Mouse (Mus musculus) neural tube, embryonic 14.5 days (tissue): ENCODE data around the gene Mapkapk2. TPM values are rescaled to one million over a fixed set of nuclear protein-coding genes. Genes with fewer than 3 reads are reported as not detected.

ENCODE experiments used
- ATAC-seq: fragments of 200-750 bp; cut with Nextera tagmentation; 2 replicates; pipeline ENCODE4 v1.8.0; 2017; ENCODE audit warnings: low read depth, mild to moderate bottlenecking, moderate TSS enrichment, moderate library complexity
- H3K27ac ChIP-seq: fragments of 300-500 bp; sonication (generic); 2 replicates; pipeline ENCODE4 v1.5.1; 2014; ENCODE audit warnings: low read depth, mild to moderate bottlenecking, control low read depth, low read length, moderate library complexity, mixed read lengths
- H3K27me3 ChIP-seq: fragments of 300-500 bp; sonication (generic); 2 replicates; pipeline ENCODE4 v1.6.1; 2014; ENCODE audit warnings: low read length; ENCODE audit not compliant: control insufficient read depth, insufficient read depth
- H3K36me3 ChIP-seq: fragments of 300-500 bp; sonication (generic); 2 replicates; pipeline ENCODE4 v1.6.1; 2014; ENCODE audit warnings: low read length, mixed read lengths; ENCODE audit not compliant: control insufficient read depth, insufficient read depth
- H3K4me1 ChIP-seq: fragments of 300-500 bp; sonication (generic); 2 replicates; pipeline ENCODE4 v1.6.1; 2014; ENCODE audit warnings: low read length; ENCODE audit not compliant: control insufficient read depth, insufficient read depth
- H3K4me2 ChIP-seq: fragments of 300-500 bp; sonication (generic); 2 replicates; pipeline ENCODE4 v1.6.1; 2014; ENCODE audit warnings: mild to moderate bottlenecking, low read depth, low read length, control low read depth
- H3K4me3 ChIP-seq: fragments of 300-500 bp; sonication (generic); 2 replicates; pipeline ENCODE4 v1.5.1; 2014; ENCODE audit warnings: low read depth, low read length, control low read depth, mixed read lengths
- H3K9ac ChIP-seq: fragments of 300-500 bp; sonication (generic); replicated peaks from 2 replicates; pipeline ENCODE4 v1.6.1; 2014; ENCODE audit warnings: low read depth, mild to moderate bottlenecking, control low read depth, low read length, mixed read lengths
- H3K9me3 ChIP-seq: fragments of 300-500 bp; sonication (generic); 2 replicates; pipeline ENCODE4 v1.6.1; 2016; ENCODE audit warnings: low read length; ENCODE audit not compliant: control insufficient read depth
- WGBS: fragments of 180-500 bp; shearing (Covaris S2); extraction: QIAGEN DNeasy Blood & Tissue Kit; methylation state at CpG from one replicate; pipeline ENCODE4 v1.1.7; 2014; 5-methylcytosine and 5-hydroxymethylcytosine counted together
- polyA plus RNA-seq: library from polyadenylated mRNA; unstranded; fragments of >200 nt; fragmentation: Nextera tagmentation; extraction: Ambion mirVana; gene quantifications from 2 replicates; pipeline ENCODE4 v1.2.1, GENCODE M21; 2014

The Mapkapk2 gene
- polyA plus RNA-seq, 1 experiment from 2014 or later = 16.1 TPM

GRCm38 (mm10) chr1:131042721-131043120 lies 54.9 kb downstream of the Mapkapk2 start:
- no peak overlapping the region for H3K27ac ChIP-seq
- no peaks in the 10 kb centered on the region for H3K27me3 ChIP-seq
- no peak overlapping the region for H3K4me3 ChIP-seq
- H3K4me1 ChIP-seq = no peaks in the 10 kb centered on the region
- WGBS = 93% methylated on average over 3 of the region's 3 CpGs
- no peaks in the 10 kb centered on the region for H3K36me3 ChIP-seq
- ATAC-seq = no peak
- no peaks in the 10 kb centered on the region for H3K9me3 ChIP-seq
- no peak overlapping the region for H3K4me2 ChIP-seq
- H3K9ac ChIP-seq = no peak overlapping the region

DNA sequence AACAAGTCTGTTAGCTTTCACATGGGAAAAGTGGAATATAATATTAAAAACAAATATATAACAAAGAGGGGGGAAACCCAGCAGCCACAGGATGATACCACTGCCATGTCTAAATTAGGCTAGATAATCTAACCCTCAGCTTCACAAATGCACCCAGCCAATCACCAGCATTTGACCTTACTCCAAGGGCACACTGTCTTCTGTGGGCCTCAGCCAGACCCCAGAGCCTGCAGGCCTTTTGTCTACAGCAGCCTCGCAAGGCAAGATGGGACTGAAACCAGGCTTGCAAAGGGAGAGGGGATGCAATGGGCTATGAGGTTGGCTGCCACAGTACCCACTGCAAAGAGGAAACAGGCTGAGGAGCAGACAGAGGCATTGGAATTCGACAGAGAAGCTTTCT lies 55.4 kb downstream of the Mapkapk2 start:
- H3K4me3 ChIP-seq = no peak overlapping the region

DNA sequence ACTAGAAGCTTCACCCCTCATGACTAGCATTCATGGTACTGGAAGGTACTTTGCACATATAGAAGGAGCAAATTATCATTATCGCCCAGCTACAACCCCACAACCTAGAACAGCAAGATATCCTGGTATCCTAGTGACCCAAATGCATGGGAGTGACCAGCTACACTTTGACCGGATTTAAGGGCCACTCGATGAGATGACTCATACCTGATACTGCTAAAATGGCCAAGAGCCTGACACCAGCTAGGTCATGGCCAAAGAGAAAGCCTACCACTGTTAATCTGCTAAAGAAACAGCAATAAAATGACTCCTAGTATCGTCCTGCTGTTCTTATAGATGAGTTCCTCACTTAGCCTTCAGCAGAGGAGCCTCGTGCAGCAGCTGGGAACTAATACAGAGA lies 58.1 kb downstream of the Mapkapk2 start:
- H3K4me1 ChIP-seq = no peaks in the 10 kb centered on the region
- H3K9ac ChIP-seq = no peak overlapping the region
- no peak overlapping the region for H3K4me3 ChIP-seq
- H3K27ac ChIP-seq = no peak overlapping the region
- H3K4me2 ChIP-seq = no peak overlapping the region
- WGBS = 85% methylated on average over 5 of the region's 5 CpGs
- no peak for ATAC-seq
- H3K36me3 ChIP-seq = no peaks in the 10 kb centered on the region
- H3K9me3 ChIP-seq = no peaks in the 10 kb centered on the region
- no peaks in the 10 kb centered on the region for H3K27me3 ChIP-seq

More for the DNA sequence above, 55.4 kb downstream of the Mapkapk2 start:
- H3K4me1 ChIP-seq = no peaks in the 10 kb centered on the region
- no peaks in the 10 kb centered on the region for H3K27me3 ChIP-seq
- H3K9ac ChIP-seq = no peak overlapping the region
- no peak overlapping the region for H3K27ac ChIP-seq
- H3K9me3 ChIP-seq = no peaks in the 10 kb centered on the region
- no peak overlapping the region for H3K4me2 ChIP-seq
- H3K36me3 ChIP-seq = no peaks in the 10 kb centered on the region
- ATAC-seq = no peak
- WGBS = 69% methylated on average over 2 of the region's 2 CpGs

DNA sequence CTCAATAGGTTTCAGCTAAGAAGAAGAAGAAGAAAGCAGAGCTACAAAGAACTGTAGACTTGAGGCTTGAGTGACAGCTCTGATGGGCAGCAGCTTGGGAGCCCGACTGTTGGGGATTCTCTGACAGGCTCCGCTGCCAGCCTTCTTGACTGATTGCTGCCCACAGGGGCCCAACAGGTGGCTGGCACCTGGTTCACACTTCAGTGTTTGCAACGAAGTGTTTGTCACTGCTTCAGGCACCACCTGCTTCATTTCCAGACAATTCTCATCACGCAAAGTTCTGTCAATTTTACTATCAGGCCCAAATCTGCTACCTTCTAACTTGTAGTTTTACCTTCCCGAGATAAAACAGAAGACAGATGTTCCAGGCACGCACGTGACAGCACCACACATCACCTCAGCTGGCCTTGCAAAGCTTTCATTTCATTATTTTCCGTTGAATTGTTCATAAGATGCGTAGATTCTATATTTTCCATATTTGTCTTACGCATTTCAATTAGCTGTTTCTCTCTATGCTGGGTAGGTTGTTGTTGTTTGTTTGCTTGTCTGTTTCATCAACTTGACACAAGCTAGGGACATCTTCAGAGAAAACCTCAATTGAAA lies 59.1 kb downstream of the Mapkapk2 start:
- Histone ChIP-seq H3K4me1 (no peaks in the 10 kb centered on the region), H3K4me2 (no peak overlapping the region), H3K4me3 (no peak overlapping the region), H3K36me3 (no peaks in the 10 kb centered on the region), H3K27ac (no peak overlapping the region), H3K9me3 (no peaks in the 10 kb centered on the region), H3K27me3 (no peaks in the 10 kb centered on the region), H3K9ac (no peak overlapping the region)
- WGBS = 94% methylated on average over 10 of the region's 10 CpGs
- no peak for ATAC-seq

GRCm38 (mm10) chr1:131038001-131038400 lies 59.6 kb downstream of the Mapkapk2 start:
- Histone ChIP-seq H3K4me2 (no peak overlapping the region), H3K27ac (no peak overlapping the region), H3K36me3 (no peaks in the 10 kb centered on the region), H3K9me3 (no peaks in the 10 kb centered on the region), H3K4me1 (no peaks in the 10 kb centered on the region), H3K27me3 (no peaks in the 10 kb centered on the region), H3K4me3 (no peak overlapping the region), H3K9ac (no peak overlapping the region)
- WGBS = 94% methylated on average over 5 of the region's 5 CpGs
- ATAC-seq = no peak

DNA sequence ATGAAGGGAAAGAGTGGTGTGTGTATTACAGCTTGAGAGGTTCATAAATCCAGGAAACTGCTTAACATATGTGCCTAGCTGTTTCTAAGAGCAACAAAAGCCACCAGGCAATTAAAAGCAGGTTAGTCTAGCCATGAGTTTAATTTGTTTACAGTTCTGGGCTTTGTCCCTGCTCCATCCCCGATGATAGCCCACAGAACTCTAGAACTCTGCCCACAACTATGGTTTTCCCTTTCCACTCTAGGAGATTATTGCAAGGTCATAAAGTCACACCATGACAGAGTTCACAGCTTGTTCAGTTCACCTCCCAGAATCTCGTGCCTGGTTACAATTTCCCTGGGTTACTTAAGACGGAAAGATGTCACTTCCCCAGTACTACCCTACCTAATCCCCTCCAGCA lies 66.4 kb downstream of the Mapkapk2 start:
- no peak overlapping the region for H3K4me2 ChIP-seq
- 50% methylated on average over 3 of the region's 3 CpGs for WGBS
- H3K27ac ChIP-seq = no peak overlapping the region
- H3K27me3 ChIP-seq = no peaks in the 10 kb centered on the region
- no peaks in the 10 kb centered on the region for H3K9me3 ChIP-seq
- H3K36me3 ChIP-seq = no peaks in the 10 kb centered on the region
- no peak overlapping the region for H3K9ac ChIP-seq
- no peak overlapping the region for H3K4me3 ChIP-seq
- no peaks in the 10 kb centered on the region for H3K4me1 ChIP-seq
- no peak for ATAC-seq

DNA sequence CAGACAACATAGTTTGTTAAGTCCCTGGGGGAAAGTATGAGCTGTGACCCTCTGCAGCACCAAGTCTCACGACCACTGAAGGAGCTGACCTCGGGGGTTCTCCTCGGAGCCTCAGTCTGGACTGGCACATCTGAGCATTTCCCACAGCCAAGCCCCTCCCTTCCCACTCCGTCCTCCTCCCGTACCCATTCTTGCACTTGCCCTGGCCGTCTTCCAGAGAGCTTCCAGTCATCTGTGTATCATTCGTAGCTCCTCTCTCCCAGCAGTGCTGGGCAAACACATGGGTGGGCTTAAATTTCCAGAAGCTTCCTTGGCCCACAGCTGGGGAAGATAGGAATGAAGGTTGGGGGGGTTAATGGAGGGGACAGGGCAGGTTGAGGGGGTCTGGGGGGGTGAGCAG lies 67.4 kb downstream of the Mapkapk2 start:
- Histone ChIP-seq H3K27ac (no peak overlapping the region), H3K4me1 (no peaks in the 10 kb centered on the region), H3K4me2 (no peak overlapping the region), H3K27me3 (no peaks in the 10 kb centered on the region), H3K9ac (no peak overlapping the region), H3K4me3 (no peak overlapping the region), H3K9me3 (no peaks in the 10 kb centered on the region), H3K36me3 (no peaks in the 10 kb centered on the region)
- ATAC-seq = no peak
- WGBS = 59% methylated on average over 7 of the region's 7 CpGs

- Histone ChIP-seq H3K4me2 (no peak overlapping the region), H3K9ac (no peak overlapping the region), H3K27me3 (no peaks in the 10 kb centered on the region), H3K27ac (no peak overlapping the region), H3K4me1 (no peaks in the 10 kb centered on the region), H3K9me3 (no peaks in the 10 kb centered on the region), H3K36me3 (no peaks in the 10 kb centered on the region), H3K4me3 (no peak overlapping the region)
- WGBS = 88% methylated on average over 3 of the region's 3 CpGs
- no peak for ATAC-seq
Measured at GRCm38 (mm10) chr1:131029215-131029614, 68.4 kb downstream of the Mapkapk2 start.

DNA sequence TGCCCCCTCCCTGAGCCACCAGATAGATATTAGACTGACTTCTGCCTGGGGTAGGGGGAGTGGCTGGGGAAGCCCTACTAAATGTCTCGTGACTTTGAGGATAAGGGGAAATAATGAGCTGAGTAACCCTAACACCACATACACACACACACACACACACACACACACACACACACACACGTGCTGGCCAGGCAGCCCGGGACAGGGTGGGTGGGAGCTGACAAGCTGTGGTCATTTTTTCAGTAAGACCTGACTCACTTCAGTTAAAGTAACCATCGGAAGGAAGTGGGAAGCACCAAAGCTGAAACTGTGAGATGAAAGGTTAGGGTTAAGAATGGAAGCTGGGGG lies 71.8 kb downstream of the Mapkapk2 start:
- H3K4me2 ChIP-seq = no peak overlapping the region
- H3K9ac ChIP-seq = no peak overlapping the region
- 76% methylated on average over 4 of the region's 4 CpGs for WGBS
- H3K36me3 ChIP-seq = no peaks in the 10 kb centered on the region
- H3K27ac ChIP-seq = no peak overlapping the region
- H3K27me3 ChIP-seq = no peaks in the 10 kb centered on the region
- ATAC-seq = no peak
- H3K4me1 ChIP-seq = no peaks in the 10 kb centered on the region
- no peaks in the 10 kb centered on the region for H3K9me3 ChIP-seq
- H3K4me3 ChIP-seq = no peak overlapping the region
